Mouse (Mus musculus) bone marrow macrophage, adult 2 months (primary cell): ENCODE results near the gene Slc9c1.

Source experiments
- CTCF ChIP-seq: IDR thresholded peaks from 2 replicates; pipeline ENCODE4 v1.5.1; 2012; ENCODE audit warnings: low read depth, mild to moderate bottlenecking, low read length, moderate library complexity
- POLR2A ChIP-seq: IDR thresholded peaks from 2 replicates; pipeline ENCODE4 v1.6.1; 2012; ENCODE audit warnings: mild to moderate bottlenecking, low read depth, low read length, borderline replicate concordance

DNA sequence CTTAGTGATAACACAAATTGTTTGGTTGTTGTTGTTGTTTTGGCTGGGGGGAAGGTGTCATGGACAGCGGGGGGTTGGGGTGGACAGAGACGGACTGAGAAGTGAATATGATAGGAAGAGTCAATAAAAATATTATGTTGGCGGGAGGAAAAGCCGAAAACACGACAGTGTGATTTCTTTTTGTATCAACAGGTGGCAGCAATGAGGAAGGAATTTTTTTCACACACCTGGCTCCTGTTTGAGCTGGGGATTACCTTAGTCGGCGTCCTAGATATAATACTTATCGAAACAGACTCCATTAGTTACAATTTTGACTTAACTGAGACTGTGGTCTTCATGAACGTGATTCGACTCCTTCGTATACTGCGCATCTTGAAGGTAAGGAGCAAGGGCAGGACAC is 44.8 kb downstream of the Slc9c1 start:
- TF ChIP-seq POLR2A (no peak), CTCF (no peak)
